Mouse (Mus musculus) urinary bladder, postnatal 36 days (tissue): ENCODE results near the gene Olfr1303.

ENCODE experiments used
- DNase-seq, 2 experiments: peaks; one replicate each; pipeline ENCODE4 v3.0.0; 2022; ENCODE audit warnings: low spot score in 2 of 2, mixed read lengths in 1 of 2

Gene Olfr1303

GRCm38 (mm10) chr2:111820240-111820639 is at the start of gene Olfr1303:
Olfr1303 (minus strand) TSS chr2:111820340.
- no peak for DNase-seq

- DNase-seq = no peak
Measured at GRCm38 (mm10) chr2:111812936-111813335, 7.2 kb downstream of the Olfr1303 start.

- DNase-seq = no peak
Measured at GRCm38 (mm10) chr2:111777129-111777528, 43.0 kb downstream of the Olfr1303 start, which contains the start of gene Olfr1302. Olfr1302 (plus strand) TSS chr2:111777429.
